Mouse (Mus musculus): ENCODE data around the gene Zfp651. TPM values are rescaled to one million over a fixed set of nuclear protein-coding genes. Genes with fewer than 3 reads are reported as not detected.

Zfp651 gene
- polyA plus RNA-seq (2015; fragmentation: Nextera tagmentation; extraction: Ambion mirVana), result 8.0 and 10.5 TPM in 2 replicates

- DNase-seq (ENCODE audit: low spot score), result peak; percentile 69
- H3K36me3 ChIP-seq (ENCODE audit: control insufficient read depth, insufficient read depth, low read length), result peaks cover 8% of the 10 kb centered on the region; the same call in 1 of the 2 replicates
- H3K4me1 ChIP-seq (replicated peaks; ENCODE audit: control insufficient read depth, insufficient read depth), result 0 out of 2 replicates have a peak, but pooled peaks cover 8% of the 10 kb centered on the region
- peak within 1 kb of the TSS; percentile 92 for H3K27ac ChIP-seq (replicated peaks)
- H3K4me3 ChIP-seq (ENCODE audit: low read depth, low read length), result peak within 1 kb of the TSS; percentile 73
- H3K9me3 ChIP-seq (ENCODE audit: control insufficient read depth, low read length), result no peaks in the 10 kb centered on the region
- ATAC-seq (ENCODE audit: low FRiP score, low TSS enrichment), result peak; percentile 74
- WGBS, result under 1% methylated on average over 81 of the region's 97 CpGs
- H3K4me2 ChIP-seq (replicated peaks; ENCODE audit: low read depth), result peak within 1 kb of the TSS; percentile 96
- TF ChIP-seq EP300 (optimal IDR thresholded peaks at IDR 0.05), result no peak
- TF ChIP-seq CTCF (IDR thresholded peaks at IDR 0.05; ENCODE audit: low read depth), result no peak
- H3K27me3 ChIP-seq (ENCODE audit: control insufficient read depth, insufficient read depth, low read length), result no peaks in the 10 kb centered on the region
- peak within 1 kb of the TSS; percentile 89 for H3K9ac ChIP-seq (ENCODE audit: low read length)
Measured at GRCm38 (mm10) chr9:121759091-121760081, at the start of gene Zfp651. Gene Zfp651 (plus strand): TSS chr9:121759330.

GRCm38 (mm10) chr9:121709898-121710583 is 49.1 kb upstream of the Zfp651 start, which contains the start of gene Ss18l2:
Gene Ss18l2 (plus strand): TSS chr9:121710329.
- WGBS, result 5% methylated on average over 37 of the region's 37 CpGs
- TF ChIP-seq EP300 (optimal IDR thresholded peaks at IDR 0.05) (peak; percentile 72), CTCF (IDR thresholded peaks at IDR 0.05; ENCODE audit: low read depth) (no peak)
- peak; percentile 97 for ATAC-seq (ENCODE audit: low FRiP score, low TSS enrichment)
- Histone ChIP-seq H3K9me3 (ENCODE audit: control insufficient read depth, low read length) (no peaks in the 10 kb centered on the region), H3K4me2 (replicated peaks; ENCODE audit: low read depth) (peak within 1 kb of the TSS; percentile 79), H3K4me1 (replicated peaks; ENCODE audit: control insufficient read depth, insufficient read depth) (peaks cover 6% of the 10 kb centered on the region), H3K27ac (replicated peaks) (peak within 1 kb of the TSS; percentile 97), H3K36me3 (ENCODE audit: control insufficient read depth, insufficient read depth, low read length) (no peaks in the 10 kb centered on the region), H3K9ac (ENCODE audit: low read length) (peak within 1 kb of the TSS; percentile 93), H3K4me3 (ENCODE audit: low read depth, low read length) (peak within 1 kb of the TSS; percentile 91), H3K27me3 (ENCODE audit: control insufficient read depth, insufficient read depth, low read length) (no peaks in the 10 kb centered on the region)
- peak; percentile 99 for DNase-seq (ENCODE audit: low spot score)

GRCm38 (mm10) chr9:121710584-121710975 is 48.5 kb upstream of the Zfp651 start:
- H3K36me3 ChIP-seq (ENCODE audit: control insufficient read depth, insufficient read depth, low read length), result no peaks in the 10 kb centered on the region
- H3K27me3 ChIP-seq (ENCODE audit: control insufficient read depth, insufficient read depth, low read length), result no peaks in the 10 kb centered on the region
- ATAC-seq (ENCODE audit: low FRiP score, low TSS enrichment) (peak; percentile 58), DNase-seq (ENCODE audit: low spot score) (peak; percentile 72)
- peak overlapping the region; percentile 97 for H3K27ac ChIP-seq (replicated peaks)
- no peak for TF ChIP-seq CTCF (IDR thresholded peaks at IDR 0.05; ENCODE audit: low read depth)
- TF ChIP-seq EP300 (optimal IDR thresholded peaks at IDR 0.05), result no peak
- peak overlapping the region; percentile 93 for H3K9ac ChIP-seq (ENCODE audit: low read length)
- H3K4me3 ChIP-seq (ENCODE audit: low read depth, low read length), result peak overlapping the region; percentile 91
- under 1% methylated on average over 18 of the region's 18 CpGs for WGBS
- H3K4me1 ChIP-seq (replicated peaks; ENCODE audit: control insufficient read depth, insufficient read depth), result peaks cover 2% of the 10 kb centered on the region; the same call in 1 of the 2 replicates
- no peaks in the 10 kb centered on the region for H3K9me3 ChIP-seq (ENCODE audit: control insufficient read depth, low read length)
- H3K4me2 ChIP-seq (replicated peaks; ENCODE audit: low read depth), result peak overlapping the region; percentile 79

- no peaks in the 10 kb centered on the region for H3K27me3 ChIP-seq (ENCODE audit: control insufficient read depth, insufficient read depth, low read length)
- no peak overlapping the region for H3K4me3 ChIP-seq (ENCODE audit: low read depth, low read length)
- 73% methylated on average over 2 of the region's 2 CpGs for WGBS
- H3K27ac ChIP-seq (replicated peaks), result no peak overlapping the region
- ATAC-seq (ENCODE audit: low FRiP score, low TSS enrichment), result no peak
- DNase-seq (ENCODE audit: low spot score), result no peak
- no peak overlapping the region for H3K4me2 ChIP-seq (replicated peaks; ENCODE audit: low read depth)
- 0 out of 2 replicates have a peak, but pooled peaks cover 3% of the 10 kb centered on the region for H3K9me3 ChIP-seq (ENCODE audit: control insufficient read depth, low read length)
- TF ChIP-seq EP300 (optimal IDR thresholded peaks at IDR 0.05), result no peak
- TF ChIP-seq CTCF (IDR thresholded peaks at IDR 0.05; ENCODE audit: low read depth), result no peak
- no peaks in the 10 kb centered on the region for H3K36me3 ChIP-seq (ENCODE audit: control insufficient read depth, insufficient read depth, low read length)
- H3K4me1 ChIP-seq (replicated peaks; ENCODE audit: control insufficient read depth, insufficient read depth), result no peaks in the 10 kb centered on the region
- no peak overlapping the region for H3K9ac ChIP-seq (ENCODE audit: low read length)
Measured at GRCm38 (mm10) chr9:121717048-121717447, 42.1 kb upstream of the Zfp651 start.

- ATAC-seq (ENCODE audit: low FRiP score, low TSS enrichment) (no peak), DNase-seq (ENCODE audit: low spot score) (no peak)
- Histone ChIP-seq H3K9ac (ENCODE audit: low read length) (peak overlapping the region; percentile 59), H3K9me3 (ENCODE audit: control insufficient read depth, low read length) (0 out of 2 replicates have a peak, but pooled peaks cover 3% of the 10 kb centered on the region), H3K27me3 (ENCODE audit: control insufficient read depth, insufficient read depth, low read length) (no peaks in the 10 kb centered on the region), H3K4me3 (ENCODE audit: low read depth, low read length) (peak overlapping the region; percentile 37), H3K4me1 (replicated peaks; ENCODE audit: control insufficient read depth, insufficient read depth) (no peaks in the 10 kb centered on the region), H3K27ac (replicated peaks) (peak overlapping the region; percentile 99), H3K36me3 (ENCODE audit: control insufficient read depth, insufficient read depth, low read length) (no peaks in the 10 kb centered on the region), H3K4me2 (replicated peaks; ENCODE audit: low read depth) (peak overlapping the region; percentile 59)
- TF ChIP-seq EP300 (optimal IDR thresholded peaks at IDR 0.05) (no peak), CTCF (IDR thresholded peaks at IDR 0.05; ENCODE audit: low read depth) (0 out of 2 replicates have a peak, but pooled peaks have one; percentile 2)
- 67% methylated on average over 15 of the region's 15 CpGs for WGBS
Measured at GRCm38 (mm10) chr9:121718070-121718705, 40.9 kb upstream of the Zfp651 start.
